Mouse (Mus musculus): Measurements from ENCODE around the gene Mtm1.

Mtm1 gene

GRCm38 (mm10) chrX:71210467-71210866, at the start of gene Mtm1:
Gene Mtm1, plus strand, starts transcription at chrX:71210767.
- DNase-seq (ENCODE audit: low spot score in 2 of 2), result no peak

- no peak for DNase-seq (ENCODE audit: low spot score in 2 of 2)
Measured at GRCm38 (mm10) chrX:71181526-71181925, 29.0 kb upstream of the Mtm1 start.

- no peak for DNase-seq (ENCODE audit: low spot score in 2 of 2)
Measured at GRCm38 (mm10) chrX:71183671-71184070, 26.9 kb upstream of the Mtm1 start.

GRCm38 (mm10) chrX:71186396-71186795, 24.2 kb upstream of the Mtm1 start:
- DNase-seq (ENCODE audit: low spot score in 2 of 2), result no peak

GRCm38 (mm10) chrX:71204776-71205175, 5.8 kb upstream of the Mtm1 start:
- DNase-seq (ENCODE audit: low spot score in 2 of 2), result no peak

GRCm38 (mm10) chrX:71205821-71206542, 4.6 kb upstream of the Mtm1 start:
- no peak for DNase-seq (ENCODE audit: low spot score in 2 of 2)

GRCm38 (mm10) chrX:71206595-71206994, 4.0 kb upstream of the Mtm1 start:
- DNase-seq (ENCODE audit: low spot score in 2 of 2), result no peak

- DNase-seq (ENCODE audit: low spot score in 2 of 2), result no peak
Measured at GRCm38 (mm10) chrX:71212911-71213310, 2.3 kb downstream of the Mtm1 start.

- peak; percentile 76 to 80 for DNase-seq (ENCODE audit: low spot score in 2 of 2)
Measured at GRCm38 (mm10) chrX:71214441-71215112, 4.0 kb downstream of the Mtm1 start.

GRCm38 (mm10) chrX:71215113-71215708, 4.6 kb downstream of the Mtm1 start:
- peak; percentile 14 to 69 for DNase-seq (ENCODE audit: low spot score in 2 of 2)

GRCm38 (mm10) chrX:71216879-71217278, 6.3 kb downstream of the Mtm1 start:
- DNase-seq (ENCODE audit: low spot score in 2 of 2), result no peak

GRCm38 (mm10) chrX:71218853-71219252, 8.3 kb downstream of the Mtm1 start:
- DNase-seq (ENCODE audit: low spot score in 2 of 2), result no peak

- no peak for DNase-seq (ENCODE audit: low spot score in 2 of 2)
Measured at GRCm38 (mm10) chrX:71220896-71221295, 10.3 kb downstream of the Mtm1 start.

GRCm38 (mm10) chrX:71222648-71223408, 12.3 kb downstream of the Mtm1 start:
- no peak for DNase-seq (ENCODE audit: low spot score in 2 of 2)

- DNase-seq (ENCODE audit: low spot score in 2 of 2), result no peak
Measured at GRCm38 (mm10) chrX:71226881-71227280, 16.3 kb downstream of the Mtm1 start.

GRCm38 (mm10) chrX:71228200-71228599, 17.6 kb downstream of the Mtm1 start:
- no peak for DNase-seq (ENCODE audit: low spot score in 2 of 2)

- no peak for DNase-seq (ENCODE audit: low spot score in 2 of 2)
Measured at GRCm38 (mm10) chrX:71230847-71231246, 20.3 kb downstream of the Mtm1 start.

- no peak for DNase-seq (ENCODE audit: low spot score in 2 of 2)
Measured at GRCm38 (mm10) chrX:71256422-71256821, 45.9 kb downstream of the Mtm1 start.

- DNase-seq (ENCODE audit: low spot score in 2 of 2), result no peak
Measured at GRCm38 (mm10) chrX:71260857-71261256, 50.3 kb downstream of the Mtm1 start.

- no peak for DNase-seq (ENCODE audit: low spot score in 2 of 2)
Measured at GRCm38 (mm10) chrX:71264316-71264715, 53.7 kb downstream of the Mtm1 start.

- DNase-seq (ENCODE audit: low spot score in 2 of 2), result no peak
Measured at GRCm38 (mm10) chrX:71268972-71269371, 58.4 kb downstream of the Mtm1 start.

GRCm38 (mm10) chrX:71274150-71274549, 63.6 kb downstream of the Mtm1 start:
- DNase-seq (ENCODE audit: low spot score in 2 of 2), result no peak
